Mouse (Mus musculus) heart, postnatal 0 days (tissue): ENCODE measurements around the gene Olfr398. TPM values are rescaled to one million over a fixed set of nuclear protein-coding genes. Genes with fewer than 3 reads are reported as not detected.

Experiments
- ATAC-seq: fragments of 200-750 bp; cut with Nextera tagmentation; 2 replicates; pipeline ENCODE4 v1.8.0; 2017; ENCODE audit warnings: low read depth, moderate number of reproducible peaks, moderate library complexity; ENCODE audit not compliant: insufficient read depth
- DNase-seq: peaks from one replicate; pipeline ENCODE4 v3.0.0-alpha.2; 2016; ENCODE audit warnings: low spot score
- H3K27ac ChIP-seq: fragments of 300-500 bp; sonication (generic); 2 replicates; pipeline ENCODE4 v1.5.1; 2014; ENCODE audit warnings: low read depth, mild to moderate bottlenecking
- H3K27me3 ChIP-seq: fragments of 300-500 bp; sonication (generic); 2 replicates; pipeline ENCODE4 v1.6.1; 2014; ENCODE audit warnings: low read length, mixed read lengths; ENCODE audit not compliant: control insufficient read depth, insufficient read depth
- H3K36me3 ChIP-seq: fragments of 300-500 bp; sonication (generic); replicated peaks from 2 replicates; pipeline ENCODE4 v1.6.1; 2014; ENCODE audit warnings: low read length, mixed read lengths; ENCODE audit not compliant: control insufficient read depth, insufficient read depth
- H3K4me1 ChIP-seq: fragments of 300-500 bp; sonication (generic); 2 replicates; pipeline ENCODE4 v1.6.1; 2014; ENCODE audit warnings: antibody characterized with exemption; ENCODE audit not compliant: control insufficient read depth, insufficient read depth
- H3K4me2 ChIP-seq: fragments of 300-500 bp; sonication (generic); 2 replicates; pipeline ENCODE4 v1.6.1; 2014; ENCODE audit warnings: low read depth, mild to moderate bottlenecking, low read length, moderate library complexity
- H3K4me3 ChIP-seq: fragments of 300-500 bp; sonication (generic); 2 replicates; pipeline ENCODE4 v1.5.1; 2014; ENCODE audit warnings: low read depth, low read length
- H3K9ac ChIP-seq: fragments of 300-500 bp; sonication (generic); replicated peaks from 2 replicates; pipeline ENCODE4 v1.6.1; 2014; ENCODE audit warnings: low read depth, low read length, mixed read lengths
- H3K9me3 ChIP-seq: fragments of 300-500 bp; sonication (generic); replicated peaks from 2 replicates; pipeline ENCODE4 v1.6.1; 2016; ENCODE audit warnings: low read length; ENCODE audit not compliant: control insufficient read depth
- CTCF ChIP-seq: IDR thresholded peaks from 2 replicates; pipeline ENCODE4 v1.5.1; 2016; ENCODE audit warnings: antibody characterized with exemption, control low read depth, low read depth
- EP300 ChIP-seq: IDR thresholded peaks from 2 replicates; pipeline ENCODE4 v1.6.1; 2016; ENCODE audit warnings: antibody characterized with exemption, low read depth
- WGBS: fragments of 180-500 bp; shearing (Covaris S2); extraction: QIAGEN DNeasy Blood & Tissue Kit; methylation state at CpG from one replicate; pipeline ENCODE4 v1.1.7; 2014; 5-methylcytosine and 5-hydroxymethylcytosine counted together
- polyA plus RNA-seq: library from polyadenylated mRNA; unstranded; fragments of >200 nt; fragmentation: Nextera tagmentation; extraction: Ambion mirVana; gene quantifications from 2 replicates; pipeline ENCODE4 v1.2.1, GENCODE M21; 2015
- total RNA-seq: library from RNA; depleted of rRNA; stranded (reverse); fragments of >200 nt; gene quantifications from 2 replicates; pipeline ENCODE4 v1.2.3, GENCODE M21; 2014; ENCODE audit warnings: low replicate concordance; rRNA removed

The Olfr398 gene
- total RNA-seq, result not detected in 2 replicates
- not detected in 2 replicates for polyA plus RNA-seq

DNA sequence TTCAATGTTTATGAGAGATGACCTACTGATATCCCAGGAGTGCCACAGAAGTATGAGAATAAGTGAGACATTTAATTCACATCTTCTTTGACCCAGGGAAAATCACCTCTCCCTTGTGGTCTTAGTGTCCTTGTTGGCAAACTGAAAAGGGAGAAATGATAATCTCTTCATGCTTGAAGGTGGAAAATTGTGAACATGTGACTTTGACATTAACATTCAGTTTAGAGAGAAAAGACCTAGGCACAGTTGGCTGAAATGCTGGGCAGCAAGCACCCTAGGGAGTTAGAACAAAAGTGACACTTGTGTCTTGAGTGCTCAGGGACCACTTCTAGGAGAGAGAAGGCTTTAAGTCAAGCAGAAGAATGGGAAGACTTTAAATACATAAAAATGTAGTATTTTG is at the start of gene Olfr398:
TSS of gene Olfr398 (minus strand) at position 101 of the 400 bp plus-strand sequence.
- TF ChIP-seq EP300 (no peak), CTCF (no peak)
- Histone ChIP-seq H3K4me3 (no peak within 1 kb of the TSS), H3K36me3 (no peaks in the 10 kb centered on the region), H3K27me3 (no peaks in the 10 kb centered on the region), H3K4me1 (no peaks in the 10 kb centered on the region), H3K9ac (no peak within 1 kb of the TSS), H3K4me2 (no peak within 1 kb of the TSS), H3K9me3 (peaks cover 4% of the 10 kb centered on the region; the same call in 1 of the 2 replicates), H3K27ac (no peak within 1 kb of the TSS)
- ATAC-seq, result no peak
- no peak for DNase-seq

DNA sequence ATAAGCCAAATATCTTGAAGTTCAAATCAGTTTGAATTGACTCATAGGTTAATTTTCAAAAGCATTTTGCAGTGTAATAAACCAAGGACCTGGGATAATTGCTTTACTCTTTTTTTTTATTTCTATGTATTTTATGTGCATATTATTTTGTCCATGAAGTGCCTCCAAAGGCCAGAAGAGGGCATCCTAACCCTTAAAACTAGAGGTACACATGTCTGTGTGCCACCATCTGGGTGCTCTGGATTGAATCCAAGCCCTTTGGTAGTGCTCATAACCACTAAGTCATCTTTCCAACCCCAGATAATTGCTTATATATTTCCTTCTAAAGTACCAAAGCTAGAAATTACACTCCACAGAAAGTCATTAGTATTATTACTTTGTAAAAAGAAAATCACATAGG is 2.9 kb upstream of the Olfr398 start:
- H3K9me3 ChIP-seq, result peaks cover 4% of the 10 kb centered on the region; the same call in 1 of the 2 replicates
- H3K4me3 ChIP-seq, result no peak overlapping the region
- H3K9ac ChIP-seq, result no peak overlapping the region
- H3K4me1 ChIP-seq, result no peaks in the 10 kb centered on the region
- H3K4me2 ChIP-seq, result no peak overlapping the region
- no peaks in the 10 kb centered on the region for H3K36me3 ChIP-seq
- ATAC-seq (no peak), DNase-seq (no peak)
- no peak for TF ChIP-seq EP300
- no peak for TF ChIP-seq CTCF
- no peak overlapping the region for H3K27ac ChIP-seq
- H3K27me3 ChIP-seq, result no peaks in the 10 kb centered on the region

DNA sequence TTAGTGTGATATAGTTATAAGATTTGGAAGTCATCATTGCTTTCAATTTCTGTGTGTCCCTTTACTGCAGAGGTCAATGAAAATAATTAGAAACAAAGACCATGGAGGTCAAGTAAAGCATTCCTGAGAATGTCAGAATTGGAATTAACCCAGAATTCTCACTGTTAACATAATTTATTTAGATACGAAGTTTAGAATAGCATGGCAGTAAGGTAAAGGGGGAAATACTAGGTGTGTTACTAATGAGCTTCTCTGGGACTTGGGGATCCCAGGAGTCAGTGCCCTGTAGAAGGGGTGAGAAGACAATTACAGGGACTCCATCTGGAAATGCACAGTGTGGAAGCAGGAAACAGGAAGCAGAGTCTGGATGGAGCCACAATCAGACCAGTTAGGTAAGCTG is 29.7 kb downstream of the Olfr398 start, which contains the start of gene Olfr397:
TSS of gene Olfr397 (plus strand) at position 301 of the 400 bp plus-strand sequence.
- no peak for TF ChIP-seq EP300
- no peak for TF ChIP-seq CTCF
- ATAC-seq (no peak), DNase-seq (no peak)
- Histone ChIP-seq H3K36me3 (no peaks in the 10 kb centered on the region), H3K27me3 (no peaks in the 10 kb centered on the region), H3K9ac (no peak within 1 kb of the TSS), H3K4me1 (no peaks in the 10 kb centered on the region), H3K27ac (no peak within 1 kb of the TSS), H3K4me3 (no peak within 1 kb of the TSS), H3K9me3 (0 out of 2 replicates have a peak, but pooled peaks cover 4% of the 10 kb centered on the region), H3K4me2 (no peak within 1 kb of the TSS)
- 45% methylated on average over 1 of the region's 1 CpGs for WGBS

DNA sequence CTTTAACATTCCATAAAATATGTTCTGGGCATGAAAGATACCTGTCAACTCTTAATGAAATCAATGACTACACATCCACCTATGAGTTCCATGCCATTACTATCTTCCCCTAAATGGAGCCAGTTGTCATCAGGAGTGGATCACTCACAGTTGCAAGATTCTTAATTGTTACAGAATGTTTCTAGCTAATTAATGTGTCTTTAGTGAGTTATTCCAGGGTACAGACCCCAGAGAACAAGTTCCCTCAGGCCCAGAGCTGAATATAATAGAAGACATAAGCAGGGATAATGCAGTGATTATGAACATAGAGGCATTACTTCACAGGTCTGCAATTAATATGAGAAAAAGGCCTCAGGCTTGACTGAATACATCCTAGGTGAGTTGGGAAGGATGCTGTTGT is 53.8 kb downstream of the Olfr398 start, which contains the start of gene Olfr23:
TSS of gene Olfr23 (plus strand) at position 301 of the 400 bp plus-strand sequence.
- TF ChIP-seq CTCF (no peak), EP300 (no peak)
- H3K27ac ChIP-seq, result no peak within 1 kb of the TSS
- ATAC-seq (no peak), DNase-seq (no peak)
- no peak within 1 kb of the TSS for H3K9ac ChIP-seq
- H3K4me1 ChIP-seq, result no peaks in the 10 kb centered on the region
- no peaks in the 10 kb centered on the region for H3K27me3 ChIP-seq
- H3K9me3 ChIP-seq, result no peaks in the 10 kb centered on the region
- H3K36me3 ChIP-seq, result no peaks in the 10 kb centered on the region
- H3K4me3 ChIP-seq, result no peak within 1 kb of the TSS
- H3K4me2 ChIP-seq, result no peak within 1 kb of the TSS

Other genes starting within 250 kb of the Olfr398 start
- not detected in 2 replicates for gene Olfr389, start 209.7 kb downstream of the Olfr398 start, total RNA-seq
- gene Olfr389, start 209.7 kb downstream of the Olfr398 start, polyA plus RNA-seq, result not detected in 2 replicates
- gene Olfr390, start 207.4 kb downstream of the Olfr398 start, total RNA-seq, result not detected in 2 replicates
- gene Olfr390, start 207.4 kb downstream of the Olfr398 start, polyA plus RNA-seq, result not detected in 2 replicates
- gene Olfr391-ps, start 187.4 kb downstream of the Olfr398 start, total RNA-seq, result not detected in 2 replicates
- gene Olfr391-ps, start 187.4 kb downstream of the Olfr398 start, polyA plus RNA-seq, result not detected in 2 replicates
- not detected in 2 replicates for gene Olfr392, start 173.4 kb downstream of the Olfr398 start, total RNA-seq
- gene Olfr392, start 173.4 kb downstream of the Olfr398 start, polyA plus RNA-seq, result not detected in 2 replicates
- not detected in 2 replicates for gene Olfr393, start 139.0 kb downstream of the Olfr398 start, total RNA-seq
- gene Olfr393, start 139.0 kb downstream of the Olfr398 start, polyA plus RNA-seq, result not detected in 2 replicates
- not detected in 2 replicates for gene Olfr394, start 99.6 kb downstream of the Olfr398 start, total RNA-seq
- not detected in 2 replicates for gene Olfr394, start 99.6 kb downstream of the Olfr398 start, polyA plus RNA-seq
- not detected in 2 replicates for gene Olfr395, start 81.1 kb downstream of the Olfr398 start, total RNA-seq
- gene Olfr395, start 81.1 kb downstream of the Olfr398 start, polyA plus RNA-seq, result not detected in 2 replicates
- gene Olfr23, start 53.7 kb downstream of the Olfr398 start, total RNA-seq, result not detected in 2 replicates
- not detected in 2 replicates for gene Olfr23, start 53.7 kb downstream of the Olfr398 start, polyA plus RNA-seq
- gene Olfr397, start 29.6 kb downstream of the Olfr398 start, total RNA-seq, result not detected in 2 replicates
- gene Olfr397, start 29.6 kb downstream of the Olfr398 start, polyA plus RNA-seq, result not detected in 2 replicates
- not detected in 2 replicates for gene Olfr139, start 66.1 kb upstream of the Olfr398 start, total RNA-seq
- gene Olfr139, start 66.1 kb upstream of the Olfr398 start, polyA plus RNA-seq, result not detected in 2 replicates
- gene Olfr399, start 66.2 kb upstream of the Olfr398 start, total RNA-seq, result not detected in 2 replicates
- not detected in 2 replicates for gene Olfr399, start 66.2 kb upstream of the Olfr398 start, polyA plus RNA-seq
- not detected in 2 replicates for gene Zfp616, start 79.5 kb upstream of the Olfr398 start, total RNA-seq
- not detected in 2 replicates for gene Zfp616, start 79.5 kb upstream of the Olfr398 start, polyA plus RNA-seq
- gene Olfr401, start 123.3 kb upstream of the Olfr398 start, total RNA-seq, result not detected in 2 replicates
- not detected in 2 replicates for gene Olfr401, start 123.3 kb upstream of the Olfr398 start, polyA plus RNA-seq
- gene Olfr402, start 163.1 kb upstream of the Olfr398 start, total RNA-seq, result not detected in 2 replicates
- not detected in 2 replicates for gene Olfr402, start 163.1 kb upstream of the Olfr398 start, polyA plus RNA-seq
- gene Olfr403, start 195.8 kb upstream of the Olfr398 start, total RNA-seq, result not detected in 2 replicates
- not detected in 2 replicates for gene Olfr403, start 195.8 kb upstream of the Olfr398 start, polyA plus RNA-seq
- gene Olfr43, start 221.0 kb upstream of the Olfr398 start, total RNA-seq, result not detected in 2 replicates
- gene Olfr43, start 221.0 kb upstream of the Olfr398 start, polyA plus RNA-seq, result not detected in 2 replicates